Mouse (Mus musculus): ENCODE measurements at regions not wholly inside any gene's neighbourhood (a gene's known extent, or its start where the extent isn't known, plus 50 kb on each side); places are given as distances from the start of the nearest gene placed in this dataset.

DNA sequence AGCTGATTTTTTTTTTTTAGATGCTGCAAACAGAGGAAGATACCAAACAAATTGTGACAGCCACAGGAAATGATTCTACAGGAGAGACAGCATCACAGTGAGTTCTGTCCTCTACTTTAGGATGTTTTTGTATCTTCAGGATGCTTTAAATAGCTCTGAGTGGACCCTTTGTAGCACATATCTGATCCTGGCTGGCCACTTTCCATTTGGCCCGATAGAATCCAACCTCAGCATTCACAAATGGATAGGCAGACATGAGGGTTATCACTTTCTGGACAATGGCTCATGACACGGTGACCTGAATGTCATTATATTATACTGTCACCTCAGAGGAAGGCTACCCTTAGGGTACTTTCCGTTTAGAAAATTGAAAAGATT lies 379.3 kb downstream of the Gm10295 start:
- peak; percentile 60 for DNase-seq

DNA sequence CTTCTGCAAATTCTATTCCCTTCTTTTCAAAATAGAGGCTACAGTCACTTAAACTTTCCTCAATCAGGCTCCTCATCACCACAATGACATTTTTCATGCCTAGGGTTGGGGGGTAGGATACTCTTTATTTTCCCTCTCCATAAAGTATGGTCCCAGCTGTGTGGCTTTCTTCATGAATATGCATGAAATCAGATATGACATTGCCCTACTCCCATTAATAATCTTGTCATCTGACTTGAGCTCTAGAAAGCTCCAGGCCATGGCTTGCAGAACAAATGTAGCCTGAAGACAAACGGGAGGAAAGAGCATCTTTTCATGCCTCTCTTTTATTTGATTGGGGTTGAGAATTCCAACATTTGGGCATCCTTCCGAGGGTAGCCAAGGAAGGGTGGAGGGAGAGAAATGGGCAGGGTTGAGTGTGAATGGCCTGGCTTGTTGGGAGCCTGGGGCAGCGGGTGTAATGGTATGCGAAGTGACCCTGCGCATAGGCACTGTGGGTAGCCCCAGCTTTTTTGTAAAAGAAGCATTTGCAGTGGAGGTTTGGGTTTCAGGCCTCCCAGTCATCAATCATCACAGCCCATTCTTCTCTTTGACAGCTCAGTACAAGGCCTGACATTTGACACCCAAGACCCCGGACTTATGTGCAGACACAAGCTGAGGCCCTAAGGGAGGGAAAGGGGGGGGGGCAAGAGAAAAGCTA lies 379.8 kb downstream of the Gm10295 start:
- peak; percentile 33 for DNase-seq

DNA sequence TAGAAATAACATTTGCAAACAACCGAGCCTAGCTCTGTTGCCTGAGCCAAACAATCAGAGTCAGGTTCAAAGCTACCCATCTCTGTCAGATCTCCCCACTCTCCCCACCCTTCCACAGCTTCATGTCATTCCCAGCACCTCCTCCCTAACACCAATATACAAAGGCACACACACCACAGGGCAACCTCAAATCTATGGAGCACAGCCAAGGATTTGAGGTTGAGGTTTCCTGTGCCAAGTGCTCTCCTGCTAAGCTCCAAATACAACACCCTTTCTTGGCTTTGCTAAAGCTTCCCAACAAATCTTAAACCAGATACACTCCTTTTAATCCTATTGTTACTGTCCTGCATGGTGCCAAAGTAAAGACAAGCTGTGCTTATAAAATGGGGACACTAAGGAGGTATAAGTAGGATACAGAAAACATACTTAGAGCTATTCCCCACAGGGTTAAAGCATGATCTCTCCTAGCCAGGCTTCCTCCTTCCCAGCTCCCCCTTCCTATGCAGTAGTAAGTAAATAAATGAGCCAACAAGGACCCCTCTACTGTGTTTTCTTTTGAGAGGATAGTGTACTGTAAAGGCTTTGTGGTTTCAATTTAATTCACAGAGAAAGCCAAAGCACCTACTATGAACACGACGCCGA lies 398.8 kb downstream of the Gm10295 start:
- no peak for DNase-seq

DNA sequence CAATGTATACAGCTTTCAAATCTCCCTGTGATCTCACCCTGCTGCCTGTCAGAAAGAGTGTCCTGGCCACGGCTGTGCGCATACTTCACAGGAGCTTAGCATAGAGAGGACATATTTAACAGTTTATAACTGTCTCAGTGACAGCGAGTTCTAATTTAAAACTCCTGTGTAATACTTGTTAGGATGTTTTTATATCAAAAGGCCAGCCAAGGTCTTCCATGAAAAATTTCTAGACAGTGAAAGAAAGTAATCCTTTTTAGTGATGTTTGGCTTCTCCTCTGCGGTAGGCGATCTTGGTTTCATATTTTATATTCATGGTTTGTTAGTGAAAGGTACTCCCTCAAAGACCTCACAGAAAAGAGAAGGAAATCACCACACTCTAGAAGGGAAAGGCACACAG lies 403.0 kb downstream of the Gm10295 start:
- DNase-seq, result no peak

DNA sequence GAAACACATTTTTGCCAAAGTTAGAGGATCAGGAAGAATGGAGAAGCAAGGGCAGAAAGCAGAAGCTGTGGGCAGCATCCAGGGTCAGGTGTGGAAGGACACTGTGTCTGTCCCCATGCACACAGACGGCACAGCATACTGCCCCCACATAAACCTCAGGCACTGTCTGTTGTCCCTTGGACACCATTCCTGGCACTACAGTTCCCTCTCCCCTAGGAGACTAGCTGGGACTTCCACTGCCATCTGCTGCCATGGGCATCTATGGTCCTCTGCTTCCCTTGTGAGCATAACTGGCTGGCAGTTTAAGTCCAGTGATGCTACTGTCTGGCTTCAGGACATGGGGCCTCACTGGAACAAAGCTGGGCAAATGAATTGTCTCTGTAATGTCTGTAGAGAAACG lies 405.0 kb downstream of the Gm10295 start:
- no peak for DNase-seq

DNA sequence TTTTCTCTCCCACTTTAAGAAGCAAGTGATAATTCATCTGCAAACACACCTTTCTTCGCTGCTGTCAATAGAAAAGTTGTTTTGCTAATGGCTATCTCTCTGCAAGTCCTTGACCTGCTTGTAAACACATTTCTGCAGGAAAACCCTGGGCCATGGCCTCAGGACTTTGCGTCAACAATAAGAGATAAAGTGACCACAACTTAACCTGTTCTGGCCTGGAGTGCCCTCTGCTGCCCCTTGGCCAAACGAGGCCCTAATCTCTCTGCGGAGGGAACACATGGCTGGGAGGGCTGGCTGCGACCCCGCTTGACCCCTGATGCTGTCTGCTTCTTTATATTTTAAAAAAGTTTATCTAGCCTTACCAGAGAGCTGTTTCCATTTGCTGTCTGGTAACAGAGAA lies 420.4 kb downstream of the Gm10295 start:
- peak; percentile 20 for DNase-seq

DNA sequence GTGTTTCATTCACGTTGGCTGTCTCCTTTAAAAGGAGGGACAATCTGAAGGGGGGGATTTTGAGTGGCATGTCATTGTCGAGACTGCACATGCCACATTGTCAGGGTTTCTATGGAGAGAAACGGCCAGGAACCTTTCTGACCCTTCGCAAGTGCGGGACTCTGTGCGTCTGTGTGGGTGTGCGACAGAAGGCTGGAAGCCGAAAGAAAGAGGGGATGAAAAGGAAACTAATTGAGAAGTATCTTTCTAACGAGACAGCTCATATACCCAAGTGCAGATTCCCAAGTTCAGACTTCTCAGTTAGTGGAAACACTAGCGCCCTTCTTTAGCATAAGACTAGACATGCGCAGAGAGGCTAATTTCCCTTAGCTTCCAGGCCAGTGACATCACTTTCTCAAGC lies 421.4 kb downstream of the Gm10295 start:
- DNase-seq, result no peak

DNA sequence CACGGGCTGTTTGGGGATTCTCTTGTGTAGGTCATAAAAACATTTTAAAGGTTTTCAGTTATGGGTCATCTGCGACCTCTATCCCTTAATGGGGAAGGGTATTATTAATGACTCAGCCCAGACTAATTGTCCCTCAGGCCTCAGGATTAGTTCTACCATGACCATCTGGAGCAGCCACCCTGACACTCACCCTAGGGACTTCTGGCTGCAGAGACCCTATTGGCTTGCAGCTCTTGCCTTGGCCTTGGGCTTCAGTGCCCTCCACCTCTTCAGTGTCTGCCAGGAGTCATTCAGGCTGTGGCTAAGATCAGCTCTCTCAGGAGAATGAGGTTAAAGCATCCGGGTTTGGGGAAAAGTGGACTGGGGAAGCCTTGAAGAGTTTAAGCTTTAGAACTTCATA lies 423.3 kb downstream of the Gm10295 start:
- no peak for DNase-seq

DNA sequence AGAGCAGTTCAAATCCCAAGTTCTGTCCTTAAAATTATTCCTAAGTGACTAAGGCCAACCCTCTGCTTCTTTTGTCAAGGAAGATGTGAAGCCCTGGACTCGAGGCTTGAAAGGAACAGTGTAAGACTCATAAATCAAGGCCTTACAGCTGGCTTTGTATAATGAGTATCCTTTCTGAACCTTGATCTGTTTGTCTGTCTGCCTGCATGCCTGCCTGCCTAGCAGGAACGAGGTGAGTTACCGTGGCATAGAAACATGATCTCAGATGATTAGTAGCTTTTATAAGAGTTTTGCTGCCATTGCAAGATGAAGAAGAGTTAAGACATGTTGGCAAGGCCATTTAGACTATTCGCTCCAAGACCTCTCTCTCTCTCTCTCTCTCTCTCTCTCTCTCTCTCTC lies 434.3 kb downstream of the Gm10295 start:
- DNase-seq, result no peak

DNA sequence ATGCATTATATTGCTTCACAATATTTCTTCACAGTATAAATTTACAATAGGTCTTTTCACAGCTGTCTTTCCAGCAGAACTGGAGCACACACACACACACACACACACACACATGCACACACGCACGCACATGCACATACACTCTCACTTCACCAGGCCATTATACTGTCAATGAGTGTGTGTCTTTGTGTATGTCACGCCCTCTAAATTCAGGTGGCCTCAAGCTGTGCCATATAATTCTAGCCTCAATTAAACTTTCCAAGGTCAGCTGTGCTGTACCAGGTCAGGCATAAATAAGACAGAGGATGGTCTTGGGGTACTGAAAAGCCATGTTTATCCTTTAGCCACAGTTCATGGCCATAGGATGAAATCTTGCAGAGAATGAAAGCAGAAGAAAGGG lies 442.4 kb downstream of the Gm10295 start:
- no peak for DNase-seq

DNA sequence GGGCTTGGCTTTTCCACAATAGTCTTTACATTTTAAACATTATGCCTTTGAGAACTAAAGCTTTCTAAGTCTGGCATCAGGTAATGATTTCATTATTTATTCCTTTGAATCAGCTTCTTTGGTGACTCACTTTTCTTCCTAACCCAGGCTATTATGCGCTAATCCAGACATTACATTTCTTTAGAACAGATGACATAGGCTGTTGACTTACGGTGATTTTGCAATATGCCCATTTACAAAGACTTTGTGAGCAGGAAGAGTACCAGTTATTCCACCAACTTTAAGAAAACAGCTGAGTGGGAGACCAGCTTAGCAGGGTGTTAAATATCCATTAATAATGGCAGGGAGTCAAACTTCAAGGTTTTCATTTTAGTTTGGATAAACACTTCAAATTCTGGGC lies 459.6 kb downstream of the Gm10295 start:
- DNase-seq, result no peak

DNA sequence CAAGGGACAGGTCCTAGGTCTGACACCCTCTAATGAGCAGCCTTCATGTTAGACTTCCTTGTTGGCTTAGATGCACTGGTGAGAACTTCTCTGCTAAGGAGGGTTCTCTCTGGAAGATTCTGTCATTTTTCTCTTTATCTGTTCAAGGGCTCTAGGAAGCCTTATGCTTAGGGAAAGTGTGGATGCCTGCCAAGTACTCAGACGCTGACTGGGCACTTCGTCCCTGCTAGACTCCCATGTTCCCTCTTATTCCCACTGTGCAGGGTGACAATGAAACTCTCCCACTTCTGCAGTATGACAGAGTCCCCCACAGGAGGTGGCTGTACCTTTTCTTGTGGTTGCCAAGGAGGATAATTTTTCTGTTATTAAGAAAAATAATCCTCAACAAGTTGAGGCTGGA lies 470.8 kb downstream of the Gm10295 start:
- DNase-seq, result peak; percentile 49

DNA sequence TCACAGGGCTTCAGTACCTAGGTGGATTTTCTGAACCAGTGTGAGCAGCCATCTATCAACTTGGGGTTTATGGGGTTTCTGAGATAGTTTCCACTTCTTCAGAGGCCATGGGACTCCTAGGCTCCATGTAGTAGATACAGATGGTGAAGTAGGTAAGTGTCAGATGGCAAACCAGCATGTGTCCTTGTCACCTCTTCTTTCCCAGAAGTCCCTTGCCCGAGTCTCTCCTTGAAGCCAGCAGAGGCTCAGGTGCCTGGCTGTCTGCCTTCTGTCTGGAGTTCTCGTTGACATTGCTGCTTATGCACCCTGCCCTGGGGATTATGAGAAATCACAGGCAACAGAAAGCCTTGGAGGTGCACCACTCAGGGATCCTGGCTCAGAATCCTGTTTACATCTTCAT lies 476.9 kb downstream of the Gm10295 start:
- no peak for DNase-seq

DNA sequence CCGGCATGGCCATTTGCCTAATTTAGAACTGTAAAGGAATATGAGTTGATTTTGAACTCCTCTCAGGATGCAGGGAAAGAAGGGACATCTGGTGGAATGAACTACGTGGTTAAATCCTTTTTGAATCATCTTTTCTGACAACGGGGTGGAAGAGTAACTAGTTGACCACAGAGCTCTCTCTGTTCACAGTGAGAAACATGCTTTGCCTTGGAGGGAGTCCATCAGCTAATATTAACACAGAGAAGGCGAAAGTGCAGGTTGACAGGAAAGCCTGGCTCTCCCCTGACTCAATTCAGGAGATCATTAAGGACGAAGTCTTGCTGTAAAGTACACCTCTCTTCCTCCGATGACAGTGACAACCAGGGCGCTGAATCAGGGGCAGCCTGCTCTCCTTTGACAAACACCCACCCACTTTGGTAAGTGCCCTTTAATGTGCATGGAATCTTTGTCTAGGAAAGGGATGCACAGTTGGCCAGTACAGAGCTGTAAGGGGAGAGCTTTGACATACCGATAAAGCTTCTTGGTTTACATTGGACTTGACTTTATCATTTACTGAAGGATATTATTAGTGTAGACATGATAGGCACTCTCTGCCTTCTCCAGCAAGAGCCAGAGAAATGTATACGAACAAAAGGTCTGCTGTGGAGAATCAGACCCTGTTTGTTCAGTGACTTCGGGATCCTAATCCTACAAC lies 480.3 kb downstream of the Gm10295 start:
- no peak for DNase-seq

DNA sequence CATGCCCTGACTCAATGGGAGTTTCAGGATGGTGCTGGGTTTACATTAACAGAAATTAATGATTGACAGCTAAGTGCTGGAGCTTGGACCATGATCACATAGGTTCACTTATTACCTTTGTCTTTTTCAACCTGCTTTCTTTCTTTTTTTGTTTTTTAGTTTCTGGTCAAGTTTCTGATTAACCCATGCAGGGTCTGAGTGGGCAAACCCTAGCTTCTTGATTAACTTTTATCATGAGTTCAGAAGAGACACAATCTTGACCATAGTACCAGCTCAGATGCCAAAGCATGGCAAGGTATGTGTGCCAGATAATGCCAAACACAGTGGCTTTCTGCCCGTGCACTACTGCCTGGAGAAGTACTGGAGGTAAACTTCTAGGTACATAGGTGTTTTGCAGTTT lies 482.2 kb downstream of the Gm10295 start:
- DNase-seq, result peak; percentile 43

DNA sequence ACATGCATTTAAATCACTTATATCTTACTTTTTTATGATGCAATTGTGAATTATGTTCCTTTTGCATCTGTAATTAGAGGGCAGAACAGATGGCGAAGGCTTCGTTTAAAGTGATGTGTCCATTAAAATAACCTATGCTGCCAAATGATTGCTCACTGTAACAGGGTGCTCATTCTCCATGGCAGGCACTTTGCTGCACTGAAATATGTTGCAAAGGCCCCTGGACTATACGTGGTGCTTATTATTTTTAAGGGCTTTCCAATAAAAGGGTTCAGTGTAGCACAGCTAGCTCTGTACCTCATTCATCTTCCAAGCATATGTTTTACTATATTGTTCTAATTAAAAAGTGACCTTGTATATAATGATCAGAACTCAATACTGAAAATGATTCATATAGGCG lies 491.3 kb downstream of the Gm10295 start:
- no peak for DNase-seq

DNA sequence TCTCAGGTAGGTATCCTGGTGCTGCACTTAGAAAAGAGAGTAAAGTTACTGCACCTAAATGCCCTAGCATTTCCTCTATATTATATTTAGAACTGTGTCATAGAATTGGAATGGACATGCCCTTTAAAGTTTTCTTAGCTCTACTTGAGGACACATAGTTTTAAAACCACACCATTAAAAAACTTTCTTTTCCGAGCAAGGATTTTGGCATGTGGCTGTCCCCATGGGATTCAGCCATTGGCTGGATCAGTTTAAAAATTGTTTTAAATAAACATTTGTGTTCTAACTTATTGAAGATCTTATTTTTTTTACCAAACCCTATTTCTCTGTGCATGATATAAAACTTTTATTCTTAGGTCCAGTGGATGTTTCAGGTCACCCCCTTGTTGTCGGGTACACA lies 484.2 kb upstream of the Nr2f2 start:
- DNase-seq, result peak; percentile 70

DNA sequence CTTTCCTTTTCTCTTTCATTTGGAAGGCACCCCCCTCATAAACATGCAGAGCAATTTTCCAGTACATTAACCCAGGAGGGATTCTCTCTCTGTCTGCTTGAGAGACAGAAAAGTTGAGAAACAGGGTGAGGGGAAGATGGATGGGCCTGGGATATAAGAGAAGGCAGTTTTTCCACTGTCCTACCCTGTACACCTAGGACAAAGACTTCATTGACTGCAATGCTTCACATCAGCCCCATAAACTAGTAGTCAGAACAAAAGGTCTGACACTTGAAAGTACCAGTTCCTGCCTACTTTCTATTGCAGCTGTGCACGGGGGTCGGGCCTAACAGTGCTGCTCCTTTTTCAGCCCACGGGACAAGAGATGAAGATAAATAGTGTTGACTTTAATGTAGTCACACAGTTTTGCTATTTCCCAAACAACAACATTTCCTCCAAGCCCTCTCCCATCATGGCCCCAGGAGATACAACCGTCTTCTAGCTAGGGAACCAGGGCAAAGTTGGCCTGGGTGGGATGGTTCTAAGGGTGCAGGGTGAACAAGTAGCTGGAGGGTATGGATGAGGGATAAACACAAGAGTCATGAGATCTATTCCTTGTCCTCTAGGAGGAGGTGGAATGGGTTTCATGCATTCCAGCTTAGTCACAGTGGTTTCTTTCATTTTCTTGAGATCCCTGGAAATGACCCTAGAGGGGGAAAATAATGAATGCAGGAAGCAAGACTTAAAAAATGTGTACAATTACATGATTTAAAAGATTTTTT lies 481.7 kb upstream of the Nr2f2 start:
- no peak for DNase-seq

DNA sequence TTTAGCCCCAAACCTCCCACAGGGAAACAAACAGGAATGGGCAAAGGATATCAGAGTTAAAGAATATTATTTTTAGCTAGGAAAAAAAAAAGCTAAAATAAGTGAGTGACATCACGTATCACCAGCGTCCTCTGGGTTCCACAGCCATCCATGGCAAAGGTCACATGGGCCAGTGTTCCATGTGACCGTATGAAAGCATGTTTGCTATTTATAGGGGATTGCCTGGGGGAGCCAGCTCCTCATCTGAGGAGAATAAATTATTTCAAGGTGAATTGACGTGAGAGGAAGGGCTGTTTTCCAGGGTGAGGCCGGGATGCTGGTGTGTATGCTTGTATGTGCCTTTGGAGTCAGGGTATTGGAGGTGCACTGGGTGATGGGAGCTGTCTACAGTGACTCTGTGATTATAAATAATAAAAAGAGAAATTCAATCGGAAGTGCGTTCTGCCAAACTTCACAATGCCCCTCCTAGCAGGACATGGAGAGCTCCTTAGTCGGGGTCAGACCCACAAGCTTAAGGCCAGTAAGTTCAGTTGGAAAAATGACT lies 481.0 kb upstream of the Nr2f2 start:
- DNase-seq, result peak; percentile 27

DNA sequence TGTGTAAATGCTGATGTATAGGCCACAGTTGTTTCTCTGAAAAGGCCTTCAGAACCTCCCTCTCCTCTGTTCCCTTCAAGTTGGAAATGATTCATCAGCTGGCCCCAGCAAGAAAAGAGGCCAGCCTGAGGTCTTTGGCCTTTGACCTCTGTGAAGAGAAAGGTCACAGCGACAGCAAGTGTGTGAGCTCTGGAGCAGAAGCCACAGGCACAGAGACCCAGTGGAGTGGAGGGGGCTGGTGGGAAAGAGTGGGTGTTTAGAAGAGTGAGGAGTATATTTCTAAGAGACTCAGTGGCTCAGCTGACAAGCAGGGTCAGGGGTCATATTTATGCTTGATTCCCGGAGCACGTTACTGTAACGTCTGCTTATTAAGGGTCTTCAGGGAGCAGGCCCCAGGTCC lies 479.5 kb upstream of the Nr2f2 start:
- no peak for DNase-seq

DNA sequence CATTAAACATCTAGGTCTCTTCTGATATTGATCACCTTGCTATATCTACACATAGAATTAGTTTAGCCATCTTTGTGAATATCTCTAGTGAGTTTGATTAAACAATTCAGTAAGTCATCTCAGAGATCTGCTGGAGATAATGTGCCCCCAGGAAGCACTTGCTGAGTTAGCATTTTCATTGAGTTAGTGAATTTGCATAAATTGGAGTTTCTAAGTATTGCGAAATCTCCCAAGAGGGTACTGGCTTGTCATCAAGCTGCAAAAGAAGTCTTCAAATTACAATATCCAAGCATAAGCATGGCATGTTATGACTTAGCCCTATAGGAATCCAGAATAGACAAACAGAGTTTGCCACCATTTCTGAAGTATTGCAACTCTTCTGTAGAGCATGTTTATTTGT lies 473.6 kb upstream of the Nr2f2 start:
- DNase-seq, result no peak

DNA sequence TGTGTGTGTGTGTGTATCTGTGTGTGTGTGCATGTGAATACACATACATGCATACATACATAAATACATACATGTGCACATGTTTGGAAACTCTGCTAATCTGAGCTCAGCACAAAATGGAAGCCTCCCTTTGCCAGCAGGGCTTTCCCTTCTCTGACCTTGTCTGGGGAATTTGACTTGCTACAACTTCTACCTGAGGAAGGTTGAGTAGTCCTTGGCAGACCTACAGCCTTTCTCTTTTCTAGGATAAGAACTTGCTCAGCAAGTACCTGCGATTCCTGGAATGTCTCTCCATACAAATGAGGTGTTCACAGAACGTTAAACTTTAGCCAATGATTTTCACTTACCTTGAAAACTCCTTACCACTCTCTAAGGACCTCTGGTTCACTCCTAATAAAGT lies 472.7 kb upstream of the Nr2f2 start:
- DNase-seq, result no peak

DNA sequence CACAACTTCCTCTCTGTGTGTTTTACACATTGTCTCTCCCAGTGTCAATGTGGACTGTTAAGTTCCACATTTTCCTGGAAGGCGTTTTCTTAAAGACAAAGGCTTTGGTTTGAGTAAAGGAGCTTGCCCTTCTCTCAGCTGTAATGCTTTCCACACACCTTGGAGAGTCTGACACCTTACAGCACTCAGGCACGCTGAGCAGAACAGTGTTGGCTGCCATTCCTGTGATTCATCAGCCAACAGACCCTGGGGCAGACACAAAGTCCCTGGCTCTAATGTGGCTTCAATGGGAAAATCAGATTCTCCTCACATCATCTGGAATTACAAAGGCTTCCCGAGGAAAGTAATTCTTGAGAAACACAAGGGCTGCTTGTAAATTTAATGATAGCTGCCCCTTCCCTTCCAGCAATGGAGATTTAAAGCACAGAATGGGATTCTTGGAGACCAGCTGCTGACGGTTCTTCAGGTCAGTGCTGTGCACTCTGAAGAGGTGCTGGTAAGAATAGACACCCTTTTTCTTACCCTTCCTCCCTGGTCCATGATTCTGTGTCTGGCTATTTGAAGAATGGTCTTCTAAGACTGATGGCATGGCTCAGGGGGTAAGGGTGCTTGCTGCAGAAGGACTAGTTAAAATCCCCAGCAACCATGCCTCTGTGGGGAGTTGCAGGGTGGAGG lies 468.4 kb upstream of the Nr2f2 start:
- no peak for DNase-seq

Measured in kidney, postnatal 10 days (tissue).